Mouse (Mus musculus): ENCODE measurements around the gene Scarb2. TPM values are rescaled to one million over a fixed set of nuclear protein-coding genes. Genes with fewer than 3 reads are reported as not detected.

The Scarb2 gene
- total and polyA plus RNA-seq, 2 experiments = 28.5 to 112 TPM

GRCm38 (mm10) chr5:92467102-92467766, 39.4 kb downstream of the Scarb2 start:
- Histone ChIP-seq H3K27ac (replicated peaks; ENCODE audit: insufficient read depth, low read depth, low read length) (peak overlapping the region; percentile 34), H3K4me3 (ENCODE audit: insufficient read depth, low read depth, low read length) (no peak overlapping the region), H3K79me2 (ENCODE audit: control insufficient read depth, insufficient read depth, low read length) (peaks cover 59% of the 10 kb centered on the region), H3K27me3 (ENCODE audit: control insufficient read depth, insufficient read depth, low read length) (no peaks in the 10 kb centered on the region), H3K9ac (ENCODE audit: low read depth, low read length) (no peak overlapping the region), H3K4me1 (ENCODE audit: control insufficient read depth, insufficient read depth, low read length) (peaks cover 26% of the 10 kb centered on the region), H3K36me3 (ENCODE audit: control insufficient read depth, insufficient read depth, low read length) (peaks cover 13% of the 10 kb centered on the region)
- TF ChIP-seq CTCF (IDR thresholded peaks at IDR 0.05; ENCODE audit: low read depth, low read length) (no peak), POLR2A (IDR thresholded peaks at IDR 0.05; ENCODE audit: extremely low read depth, insufficient read depth, low read length) (no peak)
- peak; percentile 71 for DNase-seq (ENCODE audit: extremely low read depth, low read depth, low spot score)
- 22% methylated on average over 8 of the region's 8 CpGs for WGBS

- Histone ChIP-seq H3K9ac (ENCODE audit: low read depth, low read length) (no peak overlapping the region), H3K36me3 (ENCODE audit: control insufficient read depth, insufficient read depth, low read length) (peaks cover 17% of the 10 kb centered on the region), H3K27me3 (ENCODE audit: control insufficient read depth, insufficient read depth, low read length) (no peaks in the 10 kb centered on the region), H3K4me3 (ENCODE audit: insufficient read depth, low read depth, low read length) (no peak overlapping the region), H3K27ac (replicated peaks; ENCODE audit: insufficient read depth, low read depth, low read length) (peak overlapping the region; percentile 41; the same call in 1 of the 2 replicates), H3K4me1 (ENCODE audit: control insufficient read depth, insufficient read depth, low read length) (peaks cover 26% of the 10 kb centered on the region), H3K79me2 (ENCODE audit: control insufficient read depth, insufficient read depth, low read length) (peaks cover 45% of the 10 kb centered on the region)
- peak; percentile 58 for DNase-seq (ENCODE audit: extremely low read depth, low read depth, low spot score)
- no peak for TF ChIP-seq CTCF (IDR thresholded peaks at IDR 0.05; ENCODE audit: low read depth, low read length)
- TF ChIP-seq POLR2A (IDR thresholded peaks at IDR 0.05; ENCODE audit: extremely low read depth, insufficient read depth, low read length) = no peak
- 33% methylated on average over 5 of the region's 5 CpGs for WGBS
These were observed 41.1 kb downstream of the Scarb2 start for GRCm38 (mm10) chr5:92465511-92465910.

- peaks cover 12% of the 10 kb centered on the region for H3K4me1 ChIP-seq (ENCODE audit: control insufficient read depth, insufficient read depth, low read length)
- H3K79me2 ChIP-seq (ENCODE audit: control insufficient read depth, insufficient read depth, low read length) = peaks cover 28% of the 10 kb centered on the region
- TF ChIP-seq POLR2A (IDR thresholded peaks at IDR 0.05; ENCODE audit: extremely low read depth, insufficient read depth, low read length) = no peak
- TF ChIP-seq CTCF (IDR thresholded peaks at IDR 0.05; ENCODE audit: low read depth, low read length) = peak; percentile 95
- no peak overlapping the region for H3K9ac ChIP-seq (ENCODE audit: low read depth, low read length)
- peak; percentile 71 for DNase-seq (ENCODE audit: extremely low read depth, low read depth, low spot score)
- no peaks in the 10 kb centered on the region for H3K27me3 ChIP-seq (ENCODE audit: control insufficient read depth, insufficient read depth, low read length)
- no peak overlapping the region for H3K27ac ChIP-seq (replicated peaks; ENCODE audit: insufficient read depth, low read depth, low read length)
- H3K36me3 ChIP-seq (ENCODE audit: control insufficient read depth, insufficient read depth, low read length) = peaks cover 27% of the 10 kb centered on the region
- H3K4me3 ChIP-seq (ENCODE audit: insufficient read depth, low read depth, low read length) = no peak overlapping the region
- 20% methylated on average over 5 of the region's 5 CpGs for WGBS
These were observed 45.3 kb downstream of the Scarb2 start for GRCm38 (mm10) chr5:92461321-92461720.

- H3K9ac ChIP-seq (ENCODE audit: low read depth, low read length) = no peak overlapping the region
- peaks cover 43% of the 10 kb centered on the region for H3K36me3 ChIP-seq (ENCODE audit: control insufficient read depth, insufficient read depth, low read length)
- H3K4me3 ChIP-seq (ENCODE audit: insufficient read depth, low read depth, low read length) = no peak overlapping the region
- peaks cover 7% of the 10 kb centered on the region for H3K4me1 ChIP-seq (ENCODE audit: control insufficient read depth, insufficient read depth, low read length)
- H3K27me3 ChIP-seq (ENCODE audit: control insufficient read depth, insufficient read depth, low read length) = no peaks in the 10 kb centered on the region
- 15% methylated on average over 5 of the region's 5 CpGs for WGBS
- TF ChIP-seq CTCF (IDR thresholded peaks at IDR 0.05; ENCODE audit: low read depth, low read length) = no peak
- peaks cover 9% of the 10 kb centered on the region; the same call in 1 of the 2 replicates for H3K79me2 ChIP-seq (ENCODE audit: control insufficient read depth, insufficient read depth, low read length)
- peak; percentile 96 for DNase-seq (ENCODE audit: extremely low read depth, low read depth, low spot score)
- peak overlapping the region; percentile 78 for H3K27ac ChIP-seq (replicated peaks; ENCODE audit: insufficient read depth, low read depth, low read length)
These were observed 47.9 kb downstream of the Scarb2 start for GRCm38 (mm10) chr5:92458726-92459125.

GRCm38 (mm10) chr5:92457410-92457809, 49.2 kb downstream of the Scarb2 start:
- Histone ChIP-seq H3K27ac (replicated peaks; ENCODE audit: insufficient read depth, low read depth, low read length) (no peak overlapping the region), H3K36me3 (ENCODE audit: control insufficient read depth, insufficient read depth, low read length) (peaks cover 49% of the 10 kb centered on the region), H3K4me3 (ENCODE audit: insufficient read depth, low read depth, low read length) (no peak overlapping the region), H3K4me1 (ENCODE audit: control insufficient read depth, insufficient read depth, low read length) (peaks cover 5% of the 10 kb centered on the region), H3K9ac (ENCODE audit: low read depth, low read length) (no peak overlapping the region), H3K79me2 (ENCODE audit: control insufficient read depth, insufficient read depth, low read length) (peaks cover 5% of the 10 kb centered on the region; the same call in 1 of the 2 replicates), H3K27me3 (ENCODE audit: control insufficient read depth, insufficient read depth, low read length) (no peaks in the 10 kb centered on the region)
- TF ChIP-seq CTCF (IDR thresholded peaks at IDR 0.05; ENCODE audit: low read depth, low read length) = no peak
- no peak for TF ChIP-seq POLR2A (IDR thresholded peaks at IDR 0.05; ENCODE audit: extremely low read depth, insufficient read depth, low read length)
- no peak for DNase-seq (ENCODE audit: extremely low read depth, low read depth, low spot score)
- WGBS = 58% methylated on average over 2 of the region's 2 CpGs

GRCm38 (mm10) chr5:92452876-92453275, 53.8 kb downstream of the Scarb2 start:
- Histone ChIP-seq H3K4me1 (ENCODE audit: control insufficient read depth, insufficient read depth, low read length) (peaks cover under 1% of the 10 kb centered on the region), H3K9ac (ENCODE audit: low read depth, low read length) (no peak overlapping the region), H3K4me3 (ENCODE audit: insufficient read depth, low read depth, low read length) (no peak overlapping the region), H3K27ac (replicated peaks; ENCODE audit: insufficient read depth, low read depth, low read length) (no peak overlapping the region), H3K36me3 (ENCODE audit: control insufficient read depth, insufficient read depth, low read length) (peaks cover 70% of the 10 kb centered on the region), H3K27me3 (ENCODE audit: control insufficient read depth, insufficient read depth, low read length) (no peaks in the 10 kb centered on the region), H3K79me2 (ENCODE audit: control insufficient read depth, insufficient read depth, low read length) (no peaks in the 10 kb centered on the region)
- TF ChIP-seq POLR2A (IDR thresholded peaks at IDR 0.05; ENCODE audit: extremely low read depth, insufficient read depth, low read length) = no peak
- no peak for TF ChIP-seq CTCF (IDR thresholded peaks at IDR 0.05; ENCODE audit: low read depth, low read length)
- WGBS = 97% methylated on average over 5 of the region's 5 CpGs
- no peak for DNase-seq (ENCODE audit: extremely low read depth, low read depth, low spot score)
